Mouse (Mus musculus): ENCODE results near the gene Birc3.

GRCm38 (mm10) chr9:7833421-7833820 lies 39.6 kb downstream of the Birc3 start:
- TF ChIP-seq CTCF (IDR thresholded peaks at IDR 0.05; ENCODE audit: borderline replicate concordance, insufficient read depth, low read depth, low read length) (0 out of 2 replicates have a peak, but pooled peaks have one; percentile 6), POLR2A (IDR thresholded peaks at IDR 0.05; ENCODE audit: borderline replicate concordance, insufficient read depth, low read length) (no peak)
